Mouse (Mus musculus): ENCODE data around the gene Tubb4a.

DNA sequence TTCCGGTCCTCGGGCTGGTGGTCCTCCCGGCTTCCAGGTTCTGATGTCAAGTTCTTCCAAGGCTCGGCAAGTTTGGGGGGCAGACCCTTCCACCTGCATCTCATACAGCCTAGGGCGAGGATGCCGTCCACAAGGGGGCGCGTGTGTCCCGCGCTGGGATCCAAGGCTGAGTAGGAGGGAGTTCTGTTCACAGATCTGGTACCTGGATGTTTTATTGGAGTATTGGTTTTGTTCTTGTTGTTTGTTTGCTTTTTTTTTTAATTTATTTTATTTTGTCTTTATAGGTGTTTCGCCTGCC lies 9.0 kb upstream of the Tubb4a start:
- TF ChIP-seq CTCF (IDR thresholded peaks at IDR 0.05; ENCODE audit: low read depth, low read length) (peak; percentile 93), POLR2A (IDR thresholded peaks at IDR 0.05; ENCODE audit: insufficient read depth, low read length) (no peak), EP300 (IDR thresholded peaks at IDR 0.05; ENCODE audit: insufficient read depth, low read depth, low read length) (peak; percentile 52; the same call in 1 of the 2 replicates)

All from ES-Bruce4 (cell line).